Mouse (Mus musculus): Measurements from ENCODE around the gene Chadl. TPM values are rescaled to one million over a fixed set of nuclear protein-coding genes. Genes with fewer than 3 reads are reported as not detected.

The Chadl gene
- 27.6 and 29.3 TPM in 2 replicates for polyA plus RNA-seq (2012; rRNA removed)

GRCm38 (mm10) chr15:81697175-81697574 is at the start of gene Chadl:
Chadl (minus strand) TSS chr15:81697287.

GRCm38 (mm10) chr15:81744992-81745600 is 48.0 kb upstream of the Chadl start, which contains the start of the genes Zc3h7b and Rangap1:
Zc3h7b (plus strand) TSS chr15:81745057.
Rangap1 (minus strand) TSS chr15:81745530.

GRCm38 (mm10) chr15:81663697-81664561 is 33.2 kb downstream of the Chadl start, which contains the start of gene L3mbtl2:
L3mbtl2 (plus strand) TSS chr15:81663889.

Other genes with a start within 250 kb of the Chadl start
- gene Rbx1, start 231.0 kb downstream of the Chadl start, polyA plus RNA-seq (2012; rRNA removed) = 201 and 228 TPM in 2 replicates
- 31.3 and 33.1 TPM in 2 replicates for gene Ep300, start 111.9 kb downstream of the Chadl start, polyA plus RNA-seq (2012; rRNA removed)
- 25.2 and 25.7 TPM in 2 replicates for gene L3mbtl2, start 33.4 kb downstream of the Chadl start, polyA plus RNA-seq (2012; rRNA removed)
- gene Zc3h7b, start 47.8 kb upstream of the Chadl start, polyA plus RNA-seq (2012; rRNA removed) = 78.3 and 86.5 TPM in 2 replicates
- gene Rangap1, start 48.2 kb upstream of the Chadl start, polyA plus RNA-seq (2012; rRNA removed) = 108 and 111 TPM in 2 replicates
- 43.3 and 46.3 TPM in 2 replicates for gene Tef, start 105.1 kb upstream of the Chadl start, polyA plus RNA-seq (2012; rRNA removed)
- 11.4 and 13.9 TPM in 2 replicates for gene Tob2, start 161.5 kb upstream of the Chadl start, polyA plus RNA-seq (2012; rRNA removed)
- 84.8 and 91.0 TPM in 2 replicates for gene Phf5a, start 174.6 kb upstream of the Chadl start, polyA plus RNA-seq (2012; rRNA removed)
- 279 and 283 TPM in 2 replicates for gene Aco2, start 175.0 kb upstream of the Chadl start, polyA plus RNA-seq (2012; rRNA removed)
- 40.8 and 43.1 TPM in 2 replicates for gene Polr3h, start 229.0 kb upstream of the Chadl start, polyA plus RNA-seq (2012; rRNA removed)
- 140 and 156 TPM in 2 replicates for gene Csdc2, start 239.5 kb upstream of the Chadl start, polyA plus RNA-seq (2012; rRNA removed)

All from central nervous system, embryonic 18 days (tissue).